Mouse (Mus musculus): Measurements from ENCODE around the gene Itga9.

GRCm38 (mm10) chr9:118926688-118927321 lies 320.3 kb downstream of the Itga9 start:
- TF ChIP-seq EP300 (IDR thresholded peaks at IDR 0.05; ENCODE audit: low read depth): no peak
- no peak for TF ChIP-seq CTCF (IDR thresholded peaks at IDR 0.05; ENCODE audit: low read depth)

Measured in heart, postnatal 0 days (tissue).